Mouse (Mus musculus): ENCODE results near the gene Obsl1. TPM values are rescaled to one million over a fixed set of nuclear protein-coding genes. Genes with fewer than 3 reads are reported as not detected.

Gene Obsl1
- total and polyA plus RNA-seq, 2 experiments from 2014 or later: 23.9 to 52.4 TPM

DNA sequence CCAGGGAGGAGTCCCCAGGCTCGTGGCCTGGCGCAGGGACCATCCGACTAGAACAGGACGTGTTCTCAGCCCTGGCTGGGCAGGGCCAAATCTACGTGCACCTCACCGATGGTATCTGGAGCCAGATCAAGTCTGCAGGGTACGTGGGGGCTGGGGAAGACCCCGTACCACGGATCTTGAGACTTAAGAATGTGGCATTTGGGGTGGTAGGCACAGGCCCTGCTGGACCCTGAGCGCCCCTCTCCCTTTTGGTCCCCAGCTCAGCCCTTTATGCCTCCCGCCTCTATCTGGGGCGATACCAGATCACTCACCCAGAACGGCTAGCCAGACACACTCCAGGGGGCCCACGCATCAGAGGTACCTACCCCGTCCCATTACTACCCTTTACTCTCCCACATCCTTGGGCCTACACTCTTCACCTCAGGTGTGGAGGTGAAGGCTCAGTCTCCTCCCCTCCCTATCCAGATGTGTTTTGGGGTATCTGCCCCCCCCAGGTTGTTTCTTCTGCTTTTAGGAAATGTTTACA, 64.7 kb downstream of the Obsl1 start:
- TF ChIP-seq CTCF (IDR thresholded peaks at IDR 0.05; ENCODE audit: low read depth): no peak
- no peak for ATAC-seq
- 84% methylated on average over 15 of the region's 15 CpGs for WGBS
- Histone ChIP-seq H3K4me3 (ENCODE audit: low read length) (no peak overlapping the region), H3K9ac (replicated peaks; ENCODE audit: low read length) (no peak overlapping the region), H3K36me3 (ENCODE audit: insufficient read depth, low read length) (no peaks in the 10 kb centered on the region), H3K9me3 (ENCODE audit: low read length) (no peaks in the 10 kb centered on the region), H3K4me1 (ENCODE audit: insufficient read depth, low read length) (peaks cover 31% of the 10 kb centered on the region), H3K27ac (no peak overlapping the region), H3K4me2 (ENCODE audit: low read depth, low read length) (no peak overlapping the region), H3K27me3 (ENCODE audit: insufficient read depth, low read length) (no peaks in the 10 kb centered on the region; the same call in 1 of the 2 replicates)
- DNase-seq (ENCODE audit: low spot score): no peak

DNA sequence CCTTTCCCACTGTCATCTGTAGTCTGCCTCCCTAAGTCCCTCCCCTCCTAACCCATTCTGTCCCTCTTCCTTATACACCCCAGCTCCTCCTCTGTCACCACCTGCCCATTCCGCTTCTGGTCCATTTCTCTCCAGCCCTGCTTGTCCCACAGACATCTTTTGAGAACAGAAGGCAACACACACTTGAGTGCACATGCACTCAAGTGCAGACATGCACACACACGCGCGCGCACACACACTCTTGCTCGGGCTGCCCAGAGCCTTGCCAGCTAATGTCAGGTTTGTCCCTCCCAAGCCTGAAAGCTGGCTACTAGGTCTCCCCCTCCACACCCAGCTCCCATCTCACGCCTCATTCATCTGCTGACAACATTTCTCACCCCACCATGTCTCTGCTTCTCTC, 65.6 kb downstream of the Obsl1 start:
- TF ChIP-seq CTCF (IDR thresholded peaks at IDR 0.05; ENCODE audit: low read depth): no peak
- H3K4me3 ChIP-seq (ENCODE audit: low read length): no peak overlapping the region
- H3K4me2 ChIP-seq (ENCODE audit: low read depth, low read length): no peak overlapping the region
- no peaks in the 10 kb centered on the region for H3K27me3 ChIP-seq (ENCODE audit: insufficient read depth, low read length)
- WGBS: 76% methylated on average over 7 of the region's 7 CpGs
- no peak overlapping the region for H3K9ac ChIP-seq (replicated peaks; ENCODE audit: low read length)
- DNase-seq (ENCODE audit: low spot score) (peak; percentile 40), ATAC-seq (no peak)
- H3K36me3 ChIP-seq (ENCODE audit: insufficient read depth, low read length): no peaks in the 10 kb centered on the region
- H3K9me3 ChIP-seq (ENCODE audit: low read length): no peaks in the 10 kb centered on the region
- no peak overlapping the region for H3K27ac ChIP-seq
- peaks cover 25% of the 10 kb centered on the region for H3K4me1 ChIP-seq (ENCODE audit: insufficient read depth, low read length)

DNA sequence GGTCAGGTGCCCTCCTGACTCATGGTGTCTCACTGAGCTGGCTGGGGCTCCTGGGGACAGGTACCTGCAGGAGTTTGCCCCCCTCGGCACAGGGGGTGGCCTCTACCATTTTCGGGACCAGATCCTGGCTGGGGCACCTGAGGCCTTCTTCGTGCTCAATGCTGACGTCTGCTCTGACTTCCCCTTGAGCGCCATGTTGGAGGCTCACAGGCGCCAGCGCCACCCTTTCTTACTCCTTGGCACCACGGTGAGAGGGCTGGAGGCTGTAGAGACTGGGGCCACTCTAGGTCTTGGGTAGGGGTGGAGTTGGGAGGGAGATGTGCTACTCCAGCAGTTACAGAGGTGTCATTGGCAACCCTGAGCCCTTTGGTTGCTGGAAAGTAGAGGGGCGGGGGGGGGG, 67.5 kb downstream of the Obsl1 start:
- ATAC-seq (no peak), DNase-seq (ENCODE audit: low spot score) (no peak)
- Histone ChIP-seq H3K9me3 (ENCODE audit: low read length) (no peaks in the 10 kb centered on the region), H3K27me3 (ENCODE audit: insufficient read depth, low read length) (no peaks in the 10 kb centered on the region), H3K4me2 (ENCODE audit: low read depth, low read length) (no peak overlapping the region), H3K9ac (replicated peaks; ENCODE audit: low read length) (no peak overlapping the region), H3K4me1 (ENCODE audit: insufficient read depth, low read length) (peaks cover 17% of the 10 kb centered on the region), H3K4me3 (ENCODE audit: low read length) (no peak overlapping the region), H3K27ac (no peak overlapping the region), H3K36me3 (ENCODE audit: insufficient read depth, low read length) (no peaks in the 10 kb centered on the region)
- no peak for TF ChIP-seq CTCF (IDR thresholded peaks at IDR 0.05; ENCODE audit: low read depth)
- 79% methylated on average over 8 of the region's 9 CpGs for WGBS

DNA sequence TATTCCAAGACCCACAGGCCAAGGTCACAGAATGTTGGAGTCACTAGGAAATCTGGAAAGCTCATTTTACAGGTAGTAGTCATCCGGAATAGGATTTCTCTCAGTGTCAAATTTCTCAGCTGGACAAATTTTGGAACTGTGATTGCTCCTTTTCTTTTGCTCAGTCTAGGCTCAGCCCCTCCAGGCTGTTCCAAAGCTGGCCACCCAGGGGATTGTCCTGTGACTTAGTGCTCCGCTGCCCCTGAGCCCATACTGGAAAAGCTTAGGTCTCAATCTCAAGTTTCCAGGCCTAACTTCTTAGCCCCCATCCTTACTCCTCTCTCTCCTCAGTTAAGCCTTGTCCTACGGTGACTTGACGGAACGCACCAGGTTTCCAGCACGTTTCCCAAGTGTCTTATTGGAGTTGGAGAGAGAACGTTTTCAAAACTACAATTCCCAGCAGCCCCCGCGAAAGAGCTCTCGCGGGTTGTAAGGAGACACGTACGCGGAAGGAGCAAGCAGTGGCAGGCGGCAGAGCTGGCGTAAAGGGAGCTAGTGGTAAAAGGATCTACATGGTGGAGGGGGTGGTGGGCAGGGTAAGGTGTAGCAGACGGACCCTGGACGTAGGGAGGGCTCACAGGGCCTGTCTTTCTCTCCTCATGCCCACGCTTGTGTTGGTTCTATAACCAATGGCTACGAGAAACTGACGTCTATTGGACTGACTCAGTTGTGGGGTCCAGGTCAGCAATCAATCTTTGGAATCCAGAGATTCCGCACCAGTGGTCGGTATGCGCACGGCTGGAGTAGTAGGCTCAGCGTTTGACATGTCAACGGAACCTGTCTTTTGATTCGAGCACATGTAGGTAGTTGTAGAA, 70.5 kb downstream of the Obsl1 start, which contains the start of gene Gmppa:
Gene Gmppa (plus strand): TSS at position 456 of the 854 bp plus-strand sequence.
- Histone ChIP-seq H3K27ac (peak within 1 kb of the TSS; percentile 76; the same call in 1 of the 2 replicates), H3K9me3 (ENCODE audit: low read length) (no peaks in the 10 kb centered on the region), H3K27me3 (ENCODE audit: insufficient read depth, low read length) (no peaks in the 10 kb centered on the region), H3K4me3 (ENCODE audit: low read length) (peak within 1 kb of the TSS; percentile 50), H3K36me3 (ENCODE audit: insufficient read depth, low read length) (no peaks in the 10 kb centered on the region), H3K9ac (replicated peaks; ENCODE audit: low read length) (peak within 1 kb of the TSS; percentile 67), H3K4me1 (ENCODE audit: insufficient read depth, low read length) (no peaks in the 10 kb centered on the region), H3K4me2 (ENCODE audit: low read depth, low read length) (peak within 1 kb of the TSS; percentile 68)
- ATAC-seq (peak; percentile 89), DNase-seq (ENCODE audit: low spot score) (peak; percentile 91)
- 7% methylated on average over 28 of the region's 28 CpGs for WGBS
- TF ChIP-seq CTCF (IDR thresholded peaks at IDR 0.05; ENCODE audit: low read depth): no peak

Other genes starting within 250 kb of the Obsl1 start
- 120 and 132 TPM in 2 replicates for gene Ptprn, start 241.9 kb downstream of the Obsl1 start, total RNA-seq (2014; rRNA removed)
- gene Ptprn, start 241.9 kb downstream of the Obsl1 start, polyA plus RNA-seq (2015; fragmentation: Nextera tagmentation; extraction: Ambion mirVana): 46.0 and 48.3 TPM in 2 replicates
- gene Resp18, start 228.0 kb downstream of the Obsl1 start, total RNA-seq (2014; rRNA removed): 257 and 298 TPM in 2 replicates
- 394 and 396 TPM in 2 replicates for gene Resp18, start 228.0 kb downstream of the Obsl1 start, polyA plus RNA-seq (2015; fragmentation: Nextera tagmentation; extraction: Ambion mirVana)
- gene Dnpep, start 188.5 kb downstream of the Obsl1 start, total RNA-seq (2014; rRNA removed): 143 and 175 TPM in 2 replicates
- gene Dnpep, start 188.5 kb downstream of the Obsl1 start, polyA plus RNA-seq (2015; fragmentation: Nextera tagmentation; extraction: Ambion mirVana): 120 and 131 TPM in 2 replicates
- 2.6 and 6.9 TPM in 2 replicates for gene Des, start 146.1 kb downstream of the Obsl1 start, total RNA-seq (2014; rRNA removed)
- 1.2 and 1.6 TPM in 2 replicates for gene Des, start 146.1 kb downstream of the Obsl1 start, polyA plus RNA-seq (2015; fragmentation: Nextera tagmentation; extraction: Ambion mirVana)
- gene Speg, start 131.2 kb downstream of the Obsl1 start, total RNA-seq (2014; rRNA removed): 50.4 and 52.7 TPM in 2 replicates
- gene Speg, start 131.2 kb downstream of the Obsl1 start, polyA plus RNA-seq (2015; fragmentation: Nextera tagmentation; extraction: Ambion mirVana): 19.2 and 19.9 TPM in 2 replicates
- 88.0 and 96.8 TPM in 2 replicates for gene Gmppa, start 70.5 kb downstream of the Obsl1 start, total RNA-seq (2014; rRNA removed)
- gene Gmppa, start 70.5 kb downstream of the Obsl1 start, polyA plus RNA-seq (2015; fragmentation: Nextera tagmentation; extraction: Ambion mirVana): 59.9 and 63.1 TPM in 2 replicates
- 71.4 and 74.1 TPM in 2 replicates for gene Asic4, start 56.0 kb downstream of the Obsl1 start, total RNA-seq (2014; rRNA removed)
- gene Asic4, start 56.0 kb downstream of the Obsl1 start, polyA plus RNA-seq (2015; fragmentation: Nextera tagmentation; extraction: Ambion mirVana): 17.0 and 21.0 TPM in 2 replicates
- 155 and 173 TPM in 2 replicates for gene Chpf, start 27.1 kb downstream of the Obsl1 start, total RNA-seq (2014; rRNA removed)
- gene Chpf, start 27.1 kb downstream of the Obsl1 start, polyA plus RNA-seq (2015; fragmentation: Nextera tagmentation; extraction: Ambion mirVana): 55.3 and 55.8 TPM in 2 replicates
- gene Tmem198, start 26.9 kb downstream of the Obsl1 start, total RNA-seq (2014; rRNA removed): 52.7 and 69.3 TPM in 2 replicates
- 33.9 and 36.4 TPM in 2 replicates for gene Tmem198, start 26.9 kb downstream of the Obsl1 start, polyA plus RNA-seq (2015; fragmentation: Nextera tagmentation; extraction: Ambion mirVana)
- 28.9 and 31.8 TPM in 2 replicates for gene Inha, start 625 bp upstream of the Obsl1 start, total RNA-seq (2014; rRNA removed)
- 20.3 TPM in 2 replicates for gene Inha, start 625 bp upstream of the Obsl1 start, polyA plus RNA-seq (2015; fragmentation: Nextera tagmentation; extraction: Ambion mirVana)
- gene Stk11ip, start 15.1 kb upstream of the Obsl1 start, total RNA-seq (2014; rRNA removed): 27.9 and 46.9 TPM in 2 replicates
- 13.5 and 14.0 TPM in 2 replicates for gene Stk11ip, start 15.1 kb upstream of the Obsl1 start, polyA plus RNA-seq (2015; fragmentation: Nextera tagmentation; extraction: Ambion mirVana)
- gene Slc4a3, start 39.8 kb upstream of the Obsl1 start, total RNA-seq (2014; rRNA removed): 191 and 194 TPM in 2 replicates
- 90.0 and 96.4 TPM in 2 replicates for gene Slc4a3, start 39.8 kb upstream of the Obsl1 start, polyA plus RNA-seq (2015; fragmentation: Nextera tagmentation; extraction: Ambion mirVana)